Mouse (Mus musculus): ENCODE measurements at regions not wholly inside any gene's neighbourhood (a gene's known extent, or its start where the extent isn't known, plus 50 kb on each side); places are given as distances from the start of the nearest gene placed in this dataset.

DNA sequence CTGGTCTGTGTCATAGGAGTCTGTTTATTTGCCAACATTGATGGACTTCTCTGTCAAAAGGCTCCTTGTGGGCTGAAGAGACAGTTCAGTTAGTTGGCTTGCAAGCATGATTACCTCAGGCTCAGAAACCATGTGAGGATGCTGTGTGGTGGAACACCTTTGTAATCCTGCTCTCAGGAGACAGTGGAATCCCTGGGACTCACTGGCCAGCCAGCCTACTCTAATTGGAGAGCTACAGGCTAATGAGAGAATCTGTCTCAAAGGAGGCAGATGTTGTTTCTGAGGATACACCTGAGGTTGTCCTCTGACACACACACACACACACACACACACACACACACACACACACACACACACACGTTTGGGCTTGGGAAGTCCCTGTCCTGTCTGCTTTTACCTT lies 51.1 kb upstream of the Atp1b1 start:
- Histone ChIP-seq H3K27ac (ENCODE audit: control insufficient read depth, low read depth, low read length) (no peak overlapping the region), H3K27me3 (ENCODE audit: control insufficient read depth in 1 of 2, insufficient read depth in 2 of 2, low read length in 2 of 2) (no peaks in the 10 kb centered on the region), H3K4me1 (ENCODE audit: control insufficient read depth in 1 of 2, insufficient read depth in 2 of 2, low read length in 2 of 2) (peaks cover 0 to 4% of the 10 kb centered on the region in 2 experiments; a peak in 2 of 4 replicates)

DNA sequence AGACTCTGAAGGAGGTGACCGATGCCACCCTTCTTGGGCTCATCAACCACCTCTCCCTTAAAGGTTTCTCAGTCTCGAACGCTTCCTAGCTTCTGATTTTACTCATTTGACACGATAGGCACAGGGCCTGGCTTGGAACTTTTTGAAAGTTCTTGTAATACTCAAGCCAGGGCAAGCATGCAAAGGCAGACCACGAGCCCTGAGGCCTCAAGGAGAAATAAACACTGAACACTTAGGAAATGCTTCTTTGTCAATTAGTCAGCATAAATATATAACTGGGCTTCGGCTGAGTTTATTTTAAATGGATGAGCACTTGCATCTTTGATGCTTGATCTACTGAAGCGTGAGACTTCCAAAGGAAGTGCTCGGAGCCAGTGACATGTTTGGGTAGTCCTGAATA lies 50.4 kb upstream of the Atp1b1 start:
- Histone ChIP-seq H3K79me2 (ENCODE audit: control insufficient read depth, insufficient read depth, low read length, poor library complexity) (no peaks in the 10 kb centered on the region), H3K36me3 (ENCODE audit: control insufficient read depth in 1 of 2, insufficient read depth in 2 of 2, low read length in 2 of 2) (peaks cover 0 to 4% of the 10 kb centered on the region in 2 experiments; a peak in 2 of 4 replicates), H3K9ac (ENCODE audit: control insufficient read depth, low read depth, low read length, poor library complexity, severe bottlenecking) (no peak overlapping the region), H3K9me3 (replicated peaks; ENCODE audit: insufficient read depth, low read length) (no peaks in the 10 kb centered on the region), H3K4me1 (ENCODE audit: control insufficient read depth in 1 of 2, insufficient read depth in 2 of 2, low read length in 2 of 2) (peaks cover 0 to 4% of the 10 kb centered on the region in 2 experiments; a peak in 2 of 4 replicates), H3K27ac (ENCODE audit: control insufficient read depth, low read depth, low read length) (no peak overlapping the region), H3K27me3 (ENCODE audit: control insufficient read depth in 1 of 2, insufficient read depth in 2 of 2, low read length in 2 of 2) (no peaks in the 10 kb centered on the region), H3K4me3 (ENCODE audit: control insufficient read depth in 1 of 2, insufficient read depth in 1 of 2, low read depth in 2 of 2, low read length in 2 of 2) (no peak overlapping the region)
- TF ChIP-seq POLR2AphosphoS5 (IDR thresholded peaks at IDR 0.05; ENCODE audit: borderline replicate concordance, low read depth, low read length) (no peak), E2F4 (IDR thresholded peaks at IDR 0.05; ENCODE audit: borderline replicate concordance, low read depth, low read length) (no peak), ETS1 (IDR thresholded peaks at IDR 0.05; ENCODE audit: low read depth, low read length) (no peak), CTCF (IDR thresholded peaks at IDR 0.05 in 2 of 3, conservative IDR thresholded peaks at IDR 0.05 in 1 of 3; ENCODE audit: control insufficient read depth in 1 of 3, insufficient read depth in 1 of 3, low read depth in 2 of 3, low read length in 3 of 3, poor library complexity in 1 of 3, severe bottlenecking in 1 of 3) (no peak), USF1 (IDR thresholded peaks at IDR 0.05; ENCODE audit: low read depth, low read length) (no peak), POLR2A (IDR thresholded peaks at IDR 0.05; ENCODE audit: control insufficient read depth in 1 of 2, insufficient read depth in 1 of 2, low read depth in 1 of 2, low read length in 2 of 2, poor library complexity in 1 of 2) (no peak), BHLHE40 (IDR thresholded peaks at IDR 0.05; ENCODE audit: borderline replicate concordance, low read depth, low read length) (no peak), TAL1 (IDR thresholded peaks at IDR 0.05; ENCODE audit: low read length) (no peak), ELF1 (IDR thresholded peaks at IDR 0.05; ENCODE audit: low read depth, low read length) (no peak), ZMIZ1 (IDR thresholded peaks at IDR 0.05; ENCODE audit: low read depth, low read length) (no peak), MAZ (IDR thresholded peaks at IDR 0.05; ENCODE audit: low read depth, low read length) (no peak), SIN3A (IDR thresholded peaks at IDR 0.05; ENCODE audit: low read length) (no peak), MAX (IDR thresholded peaks at IDR 0.05; ENCODE audit: low read length) (no peak)
- DNase-seq (ENCODE audit: low read depth, low spot score) = no peak

More for the DNA sequence above, 51.1 kb upstream of the Atp1b1 start:
- no peak for DNase-seq (ENCODE audit: low read depth, low spot score)
- no peaks in the 10 kb centered on the region for H3K9me3 ChIP-seq (replicated peaks; ENCODE audit: insufficient read depth, low read length)
- H3K79me2 ChIP-seq (ENCODE audit: control insufficient read depth, insufficient read depth, low read length, poor library complexity) = no peaks in the 10 kb centered on the region
- H3K36me3 ChIP-seq (ENCODE audit: control insufficient read depth in 1 of 2, insufficient read depth in 2 of 2, low read length in 2 of 2) = peaks cover 0 to 4% of the 10 kb centered on the region in 2 experiments; a peak in 2 of 4 replicates
- H3K4me3 ChIP-seq (ENCODE audit: control insufficient read depth in 1 of 2, insufficient read depth in 1 of 2, low read depth in 2 of 2, low read length in 2 of 2) = no peak overlapping the region
- H3K9ac ChIP-seq (ENCODE audit: control insufficient read depth, low read depth, low read length, poor library complexity, severe bottlenecking) = no peak overlapping the region
- no peak for TF ChIP-seq TAL1 (IDR thresholded peaks at IDR 0.05; ENCODE audit: low read length)

DNA sequence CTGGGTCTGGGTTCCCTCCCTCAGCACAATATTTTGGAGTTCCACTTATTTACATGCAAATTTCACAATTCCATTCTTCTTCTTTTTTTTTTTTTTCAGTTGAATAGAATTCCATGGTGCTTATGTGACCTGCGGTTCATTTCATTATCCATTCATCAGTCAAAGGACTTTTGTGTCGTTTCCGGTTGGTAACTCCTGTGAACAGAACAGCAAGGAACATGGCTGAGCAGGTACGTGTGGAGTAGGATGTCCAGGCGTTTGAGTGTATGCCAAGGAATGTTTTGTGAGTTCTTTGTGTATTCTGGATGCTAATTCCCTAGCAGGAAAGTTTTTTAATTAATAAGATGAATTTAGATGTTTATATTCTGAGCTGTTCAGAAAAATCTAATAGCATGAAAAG lies 50.0 kb upstream of the Atp1b1 start:
- TF ChIP-seq TCF12 (IDR thresholded peaks at IDR 0.05; ENCODE audit: low read depth, low read length) (no peak), USF2 (IDR thresholded peaks at IDR 0.05; ENCODE audit: borderline replicate concordance in 1 of 2, insufficient read depth in 1 of 2, low read depth in 1 of 2, low read length in 2 of 2) (no peak), POLR2AphosphoS2 (IDR thresholded peaks at IDR 0.05; ENCODE audit: low read length) (no peak), KAT2A (conservative IDR thresholded peaks at IDR 0.05; ENCODE audit: low read depth, low read length) (no peak), MAZ (IDR thresholded peaks at IDR 0.05; ENCODE audit: low read depth, low read length) (no peak), MAFK (IDR thresholded peaks at IDR 0.05; ENCODE audit: borderline replicate concordance, low read depth, low read length) (no peak), SIN3A (IDR thresholded peaks at IDR 0.05; ENCODE audit: low read length) (no peak), BHLHE40 (IDR thresholded peaks at IDR 0.05; ENCODE audit: borderline replicate concordance, low read depth, low read length) (no peak), SMC3 (IDR thresholded peaks at IDR 0.05; ENCODE audit: low read depth, low read length) (no peak), ZC3H11A (IDR thresholded peaks at IDR 0.05; ENCODE audit: low read depth, low read length) (no peak), JUND (IDR thresholded peaks at IDR 0.05; ENCODE audit: low read depth, low read length) (no peak), GATA1 (IDR thresholded peaks at IDR 0.05; ENCODE audit: low read depth, low read length) (no peak), ELF1 (IDR thresholded peaks at IDR 0.05; ENCODE audit: low read depth, low read length) (no peak), NRF1 (IDR thresholded peaks at IDR 0.05; ENCODE audit: insufficient read depth, low read depth, low read length, poor library complexity, severe bottlenecking) (no peak), CHD2 (IDR thresholded peaks at IDR 0.05; ENCODE audit: low read length) (no peak)
- Histone ChIP-seq H3K4me1 (ENCODE audit: control insufficient read depth in 1 of 2, insufficient read depth in 2 of 2, low read length in 2 of 2) (peaks cover 0 to 4% of the 10 kb centered on the region in 2 experiments; a peak in 2 of 4 replicates), H3K9me3 (replicated peaks; ENCODE audit: insufficient read depth, low read length) (no peaks in the 10 kb centered on the region), H3K27ac (ENCODE audit: control insufficient read depth, low read depth, low read length) (no peak overlapping the region), H3K9ac (ENCODE audit: control insufficient read depth, low read depth, low read length, poor library complexity, severe bottlenecking) (no peak overlapping the region), H3K79me2 (ENCODE audit: control insufficient read depth, insufficient read depth, low read length, poor library complexity) (no peaks in the 10 kb centered on the region), H3K27me3 (ENCODE audit: control insufficient read depth in 1 of 2, insufficient read depth in 2 of 2, low read length in 2 of 2) (no peaks in the 10 kb centered on the region), H3K36me3 (ENCODE audit: control insufficient read depth in 1 of 2, insufficient read depth in 2 of 2, low read length in 2 of 2) (peaks cover 0 to 4% of the 10 kb centered on the region in 2 experiments; a peak in 2 of 4 replicates), H3K4me3 (ENCODE audit: control insufficient read depth in 1 of 2, insufficient read depth in 1 of 2, low read depth in 2 of 2, low read length in 2 of 2) (no peak overlapping the region)
- no peak for DNase-seq (ENCODE audit: low read depth, low spot score)

Data from MEL (cell line).